In genomic region chr10:93095827-93096226, GRCm38 (mm10) we compare ENCODE assay signal across 15 mouse cellular contexts.
"Had no signal": no experiment of that assay in that cellular context is flagged by ENCODE, and none has a peak within 500 bp of the region (broad histone marks: within the 10 kb centered on the region; RNA-seq: fewer than 3 reads in every experiment).

No protein-coding gene starts in this region.

- H3K4me3 ChIP-seq: kidney, embryonic 15.5 days; limb, embryonic 13.5 days; megakaryocyte, embryonic 14.5 days; midbrain, embryonic 12.5 days; myocyte; neural tube, embryonic 15.5 days had no signal

- DNase-seq: kidney, adult 18-20 months; kidney, postnatal 14 days; left cerebral cortex, postnatal 4 days; lung, adult 18-20 months; right cerebral cortex, postnatal 4 days; spleen, adult 18-20 months; thymus, adult 18-20 months; thymus, postnatal 25 days had no signal

- H3K27ac ChIP-seq: kidney, embryonic 15.5 days; limb, embryonic 13.5 days; liver, embryonic 14.5 days; midbrain, embryonic 12.5 days; neural tube, embryonic 15.5 days had no signal

- H3K9me3 ChIP-seq: kidney, embryonic 15.5 days; midbrain, embryonic 12.5 days; neural tube, embryonic 15.5 days had no signal

- H3K27me3 ChIP-seq: kidney, embryonic 15.5 days; limb, embryonic 13.5 days; megakaryocyte, embryonic 14.5 days; midbrain, embryonic 12.5 days; neural tube, embryonic 15.5 days had no signal

- H3K4me1 ChIP-seq: kidney, embryonic 15.5 days; midbrain, embryonic 12.5 days; neural tube, embryonic 15.5 days had no signal

- H3K36me3 ChIP-seq: kidney, embryonic 15.5 days; limb, embryonic 13.5 days; midbrain, embryonic 12.5 days; neural tube, embryonic 15.5 days had no signal
